Mouse (Mus musculus): ENCODE results near the gene C530008M17Rik. TPM values are rescaled to one million over a fixed set of nuclear protein-coding genes. Genes with fewer than 3 reads are reported as not detected.

The C530008M17Rik gene
- polyA plus RNA-seq, 1 experiment from 2014 or later = 11.1 TPM

DNA sequence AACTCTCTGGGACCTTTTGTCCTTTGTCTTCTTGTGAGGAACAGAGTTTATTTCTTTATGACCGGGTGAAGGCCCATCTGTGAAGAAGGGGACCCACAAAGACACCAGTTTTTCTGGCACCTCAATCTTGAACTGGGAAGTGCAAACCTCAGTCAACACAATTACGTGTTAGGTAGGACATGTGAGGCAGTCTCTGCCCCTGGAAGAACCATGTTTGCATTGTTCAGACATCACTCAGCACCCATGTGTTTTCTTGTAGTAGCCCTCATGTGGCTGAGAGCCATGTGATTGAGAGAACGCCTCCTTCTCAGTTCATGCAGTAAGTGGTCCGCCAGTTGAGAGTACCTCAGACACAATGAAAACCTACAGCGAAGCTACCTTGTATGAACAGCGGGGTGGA lies 136.4 kb downstream of the C530008M17Rik start:
- peak; percentile 63 for ATAC-seq
- Histone ChIP-seq H3K9ac (ENCODE audit: low read depth, low read length) (no peak overlapping the region), H3K27ac (ENCODE audit: low read length) (no peak overlapping the region), H3K27me3 (replicated peaks; ENCODE audit: control insufficient read depth, insufficient read depth, low read length) (no peaks in the 10 kb centered on the region), H3K4me2 (ENCODE audit: low read depth, low read length) (no peak overlapping the region), H3K9me3 (ENCODE audit: control insufficient read depth, low read length) (no peaks in the 10 kb centered on the region), H3K4me1 (ENCODE audit: control insufficient read depth, insufficient read depth, low read length) (no peaks in the 10 kb centered on the region), H3K4me3 (ENCODE audit: low read length) (no peak overlapping the region), H3K36me3 (ENCODE audit: control insufficient read depth, insufficient read depth, low read length) (peaks cover 4% of the 10 kb centered on the region; the same call in 1 of the 2 replicates)
- WGBS = 84% methylated on average over 6 of the region's 6 CpGs

DNA sequence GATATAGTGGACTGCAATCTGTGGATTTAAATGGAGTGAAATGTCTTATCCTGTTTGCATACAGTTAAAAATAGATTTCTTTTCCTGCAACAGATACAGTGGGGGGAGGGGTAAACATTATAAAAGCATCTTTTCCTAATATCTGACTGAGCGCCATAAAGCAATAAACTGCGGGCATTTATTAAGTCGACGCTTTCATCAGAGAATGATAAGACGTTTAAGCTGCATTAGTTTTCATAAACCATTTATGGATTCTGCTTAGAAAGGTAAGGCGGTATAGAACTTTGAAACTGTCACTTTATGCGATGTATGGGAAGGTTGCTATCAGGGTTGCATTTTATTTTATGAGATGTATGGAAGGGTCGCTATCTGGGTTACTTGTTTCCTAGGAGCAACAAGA lies 141.7 kb downstream of the C530008M17Rik start:
- H3K9me3 ChIP-seq (ENCODE audit: control insufficient read depth, low read length) = no peaks in the 10 kb centered on the region
- no peak overlapping the region for H3K27ac ChIP-seq (ENCODE audit: low read length)
- H3K36me3 ChIP-seq (ENCODE audit: control insufficient read depth, insufficient read depth, low read length) = peaks cover 4% of the 10 kb centered on the region; the same call in 1 of the 2 replicates
- peak; percentile 70 for ATAC-seq
- H3K9ac ChIP-seq (ENCODE audit: low read depth, low read length) = no peak overlapping the region
- no peaks in the 10 kb centered on the region for H3K27me3 ChIP-seq (replicated peaks; ENCODE audit: control insufficient read depth, insufficient read depth, low read length)
- no peak overlapping the region for H3K4me2 ChIP-seq (ENCODE audit: low read depth, low read length)
- peaks cover 9% of the 10 kb centered on the region; the same call in 1 of the 2 replicates for H3K4me1 ChIP-seq (ENCODE audit: control insufficient read depth, insufficient read depth, low read length)
- H3K4me3 ChIP-seq (ENCODE audit: low read length) = no peak overlapping the region
- WGBS = 61% methylated on average over 8 of the region's 8 CpGs

GRCm38 (mm10) chr5:76799471-76799870 lies 143.2 kb downstream of the C530008M17Rik start:
- H3K4me1 ChIP-seq (ENCODE audit: control insufficient read depth, insufficient read depth, low read length) = peaks cover 9% of the 10 kb centered on the region; the same call in 1 of the 2 replicates
- no peak overlapping the region for H3K4me3 ChIP-seq (ENCODE audit: low read length)
- H3K4me2 ChIP-seq (ENCODE audit: low read depth, low read length) = no peak overlapping the region
- WGBS = 41% methylated on average over 10 of the region's 10 CpGs
- no peaks in the 10 kb centered on the region for H3K27me3 ChIP-seq (replicated peaks; ENCODE audit: control insufficient read depth, insufficient read depth, low read length)
- ATAC-seq = peak; percentile 80
- H3K9me3 ChIP-seq (ENCODE audit: control insufficient read depth, low read length) = no peaks in the 10 kb centered on the region
- H3K27ac ChIP-seq (ENCODE audit: low read length) = 0 out of 2 replicates have a peak overlapping the region, but pooled peaks have one; percentile 21
- no peaks in the 10 kb centered on the region for H3K36me3 ChIP-seq (ENCODE audit: control insufficient read depth, insufficient read depth, low read length)
- H3K9ac ChIP-seq (ENCODE audit: low read depth, low read length) = no peak overlapping the region

DNA sequence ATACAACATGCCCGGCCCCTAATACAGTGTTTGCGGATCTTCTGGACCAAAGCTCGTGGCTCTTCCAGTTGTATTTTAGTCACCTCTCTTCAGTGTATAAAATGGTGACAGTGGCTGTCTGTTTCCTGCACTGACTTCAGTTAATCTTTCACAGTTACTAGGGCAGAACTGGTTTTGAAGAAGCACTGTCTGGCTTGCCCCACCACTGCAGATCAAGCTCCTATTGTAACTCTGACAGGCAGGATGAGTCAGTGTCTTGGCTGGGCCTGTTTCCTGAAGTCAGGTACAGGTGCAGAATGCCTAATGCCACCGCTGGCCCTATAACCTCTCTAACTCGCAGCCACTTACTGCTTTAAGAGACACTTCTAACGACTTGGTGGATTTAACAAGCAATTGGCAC lies 152.7 kb downstream of the C530008M17Rik start:
- H3K27ac ChIP-seq (ENCODE audit: low read length) = no peak overlapping the region
- no peaks in the 10 kb centered on the region for H3K36me3 ChIP-seq (ENCODE audit: control insufficient read depth, insufficient read depth, low read length)
- no peaks in the 10 kb centered on the region for H3K27me3 ChIP-seq (replicated peaks; ENCODE audit: control insufficient read depth, insufficient read depth, low read length)
- no peaks in the 10 kb centered on the region for H3K9me3 ChIP-seq (ENCODE audit: control insufficient read depth, low read length)
- no peak overlapping the region for H3K9ac ChIP-seq (ENCODE audit: low read depth, low read length)
- 77% methylated on average over 6 of the region's 6 CpGs for WGBS
- H3K4me3 ChIP-seq (ENCODE audit: low read length) = no peak overlapping the region
- no peak overlapping the region for H3K4me2 ChIP-seq (ENCODE audit: low read depth, low read length)
- no peak for ATAC-seq
- no peaks in the 10 kb centered on the region for H3K4me1 ChIP-seq (ENCODE audit: control insufficient read depth, insufficient read depth, low read length)

- WGBS = 67% methylated on average over 11 of the region's 11 CpGs
- H3K4me2 ChIP-seq (ENCODE audit: low read depth, low read length) = no peak overlapping the region
- ATAC-seq = no peak
- no peaks in the 10 kb centered on the region for H3K27me3 ChIP-seq (replicated peaks; ENCODE audit: control insufficient read depth, insufficient read depth, low read length)
- no peak overlapping the region for H3K4me3 ChIP-seq (ENCODE audit: low read length)
- no peaks in the 10 kb centered on the region for H3K36me3 ChIP-seq (ENCODE audit: control insufficient read depth, insufficient read depth, low read length)
- no peak overlapping the region for H3K9ac ChIP-seq (ENCODE audit: low read depth, low read length)
- H3K27ac ChIP-seq (ENCODE audit: low read length) = no peak overlapping the region
- H3K4me1 ChIP-seq (ENCODE audit: control insufficient read depth, insufficient read depth, low read length) = no peaks in the 10 kb centered on the region
- no peaks in the 10 kb centered on the region for H3K9me3 ChIP-seq (ENCODE audit: control insufficient read depth, low read length)
Measured at GRCm38 (mm10) chr5:76815035-76815434, 158.7 kb downstream of the C530008M17Rik start.

DNA sequence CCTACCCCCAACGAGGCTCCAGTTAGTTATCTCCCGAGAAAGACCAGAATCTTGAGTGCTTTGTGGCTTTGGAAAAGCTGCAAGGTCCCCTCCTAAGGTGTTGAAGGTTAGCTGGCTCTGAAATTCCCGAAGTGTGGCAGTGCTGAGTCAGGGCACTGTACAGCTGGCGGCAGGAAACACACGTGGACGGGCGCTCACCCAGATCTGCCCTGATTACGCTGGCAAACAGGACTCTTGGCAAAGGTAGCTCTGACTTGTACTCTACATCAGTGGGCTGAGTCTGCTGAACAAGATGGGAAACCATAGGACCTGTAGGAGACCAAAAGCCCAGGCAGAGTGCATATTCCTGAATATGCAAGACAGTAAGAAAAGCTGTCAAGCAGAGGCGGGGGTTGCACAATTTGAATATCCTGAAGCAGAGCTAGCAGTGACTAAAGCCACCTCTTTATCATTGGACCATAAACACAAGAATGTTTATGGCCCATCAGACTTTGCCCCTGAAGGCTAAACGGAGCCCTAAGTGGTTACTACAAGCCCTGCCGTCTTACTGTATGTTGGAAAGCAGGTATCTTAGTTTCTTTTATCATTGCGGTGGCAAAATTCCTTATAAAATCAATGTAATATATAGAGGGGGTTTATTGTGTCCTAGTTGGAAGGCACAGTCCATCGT lies 159.6 kb downstream of the C530008M17Rik start:
- Histone ChIP-seq H3K9ac (ENCODE audit: low read depth, low read length) (peak overlapping the region; percentile 12; the same call in 1 of the 2 replicates), H3K27ac (ENCODE audit: low read length) (peak overlapping the region; percentile 87), H3K9me3 (ENCODE audit: control insufficient read depth, low read length) (no peaks in the 10 kb centered on the region), H3K4me3 (ENCODE audit: low read length) (peak overlapping the region; percentile 15; the same call in 1 of the 2 replicates), H3K4me2 (ENCODE audit: low read depth, low read length) (peak overlapping the region; percentile 42), H3K27me3 (replicated peaks; ENCODE audit: control insufficient read depth, insufficient read depth, low read length) (no peaks in the 10 kb centered on the region), H3K4me1 (ENCODE audit: control insufficient read depth, insufficient read depth, low read length) (no peaks in the 10 kb centered on the region), H3K36me3 (ENCODE audit: control insufficient read depth, insufficient read depth, low read length) (no peaks in the 10 kb centered on the region)
- ATAC-seq = peak; percentile 93
- WGBS = 47% methylated on average over 13 of the region's 13 CpGs

GRCm38 (mm10) chr5:76816748-76817147 lies 160.4 kb downstream of the C530008M17Rik start:
- H3K27me3 ChIP-seq (replicated peaks; ENCODE audit: control insufficient read depth, insufficient read depth, low read length) = no peaks in the 10 kb centered on the region
- H3K9me3 ChIP-seq (ENCODE audit: control insufficient read depth, low read length) = no peaks in the 10 kb centered on the region
- whole genome bisulfite sequencing = 57% methylated on average over 5 of the region's 5 CpGs
- H3K4me3 ChIP-seq (ENCODE audit: low read length) = no peak overlapping the region
- no peaks in the 10 kb centered on the region for H3K36me3 ChIP-seq (ENCODE audit: control insufficient read depth, insufficient read depth, low read length)
- peak overlapping the region; percentile 87 for H3K27ac ChIP-seq (ENCODE audit: low read length)
- ATAC-seq = peak; percentile 70
- no peaks in the 10 kb centered on the region for H3K4me1 ChIP-seq (ENCODE audit: control insufficient read depth, insufficient read depth, low read length)
- H3K4me2 ChIP-seq (ENCODE audit: low read depth, low read length) = peak overlapping the region; percentile 42
- no peak overlapping the region for H3K9ac ChIP-seq (ENCODE audit: low read depth, low read length)

GRCm38 (mm10) chr5:76817678-76818077 lies 161.4 kb downstream of the C530008M17Rik start:
- H3K9ac ChIP-seq (ENCODE audit: low read depth, low read length) = no peak overlapping the region
- 0 out of 2 replicates have a peak, but pooled peaks cover 4% of the 10 kb centered on the region for H3K4me1 ChIP-seq (ENCODE audit: control insufficient read depth, insufficient read depth, low read length)
- H3K36me3 ChIP-seq (ENCODE audit: control insufficient read depth, insufficient read depth, low read length) = no peaks in the 10 kb centered on the region
- no peak for ATAC-seq
- H3K4me3 ChIP-seq (ENCODE audit: low read length) = no peak overlapping the region
- WGBS = 86% methylated on average over 15 of the region's 15 CpGs
- H3K9me3 ChIP-seq (ENCODE audit: control insufficient read depth, low read length) = no peaks in the 10 kb centered on the region
- H3K4me2 ChIP-seq (ENCODE audit: low read depth, low read length) = no peak overlapping the region
- peak overlapping the region; percentile 87 for H3K27ac ChIP-seq (ENCODE audit: low read length)
- H3K27me3 ChIP-seq (replicated peaks; ENCODE audit: control insufficient read depth, insufficient read depth, low read length) = no peaks in the 10 kb centered on the region

- Histone ChIP-seq H3K4me3 (ENCODE audit: low read length) (no peak overlapping the region), H3K27ac (ENCODE audit: low read length) (no peak overlapping the region), H3K9me3 (ENCODE audit: control insufficient read depth, low read length) (no peaks in the 10 kb centered on the region), H3K36me3 (ENCODE audit: control insufficient read depth, insufficient read depth, low read length) (no peaks in the 10 kb centered on the region), H3K4me2 (ENCODE audit: low read depth, low read length) (no peak overlapping the region), H3K27me3 (replicated peaks; ENCODE audit: control insufficient read depth, insufficient read depth, low read length) (no peaks in the 10 kb centered on the region), H3K4me1 (ENCODE audit: control insufficient read depth, insufficient read depth, low read length) (0 out of 2 replicates have a peak, but pooled peaks cover 5% of the 10 kb centered on the region), H3K9ac (ENCODE audit: low read depth, low read length) (no peak overlapping the region)
- no peak for ATAC-seq
- 85% methylated on average over 6 of the region's 6 CpGs for WGBS
Measured at GRCm38 (mm10) chr5:76818807-76819206, 162.5 kb downstream of the C530008M17Rik start.

Data from intestine, embryonic 16.5 days (tissue).